Comparison of ENCODE assay signal across 8 mouse cellular contexts in the genomic region with DNA sequence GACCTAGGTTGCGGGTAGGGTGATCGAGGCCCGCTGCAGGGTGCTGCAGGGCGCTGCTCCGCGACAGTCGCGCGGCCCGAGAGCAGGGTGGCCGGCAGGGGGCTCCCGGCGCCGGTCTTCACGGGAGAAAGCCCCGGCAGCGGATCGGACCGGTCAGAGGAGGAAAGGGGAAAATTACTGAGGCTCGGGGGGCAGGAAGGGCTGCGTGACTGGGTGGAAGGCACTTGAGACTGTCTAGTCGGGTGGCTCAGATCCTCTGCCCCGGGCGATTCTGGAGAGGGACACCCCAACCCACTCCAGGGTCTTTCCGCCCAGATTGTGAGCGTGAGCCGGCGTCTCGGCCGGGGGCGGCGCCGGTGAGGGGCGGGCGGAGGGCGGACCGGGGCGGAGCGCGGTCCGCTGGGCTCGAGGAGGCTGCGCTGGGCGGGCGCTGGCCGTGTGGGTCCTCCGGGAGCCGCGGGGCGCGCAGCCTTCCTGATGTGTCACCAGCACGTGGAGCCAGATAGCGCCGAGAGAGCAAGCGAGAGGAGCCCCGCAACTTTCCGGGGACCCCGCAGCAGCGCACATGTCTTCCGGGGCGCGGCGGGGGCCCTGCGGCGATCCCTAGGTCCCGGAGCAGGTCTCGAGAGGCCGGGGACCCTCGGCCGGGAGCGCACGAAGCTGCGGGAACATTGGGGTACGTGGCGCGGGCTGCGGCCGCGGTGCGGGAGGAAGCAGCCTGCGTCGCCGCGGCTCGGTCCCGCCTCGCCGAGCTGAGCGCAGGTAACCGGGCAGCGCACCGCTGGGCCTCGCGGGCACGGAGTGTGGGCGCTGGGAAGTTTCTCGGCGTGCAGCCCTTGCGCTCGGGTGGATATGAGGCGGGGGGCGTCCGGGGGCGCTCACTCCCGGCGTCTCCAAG.
DNase-seq lines count a peak whose midpoint lies in the region; ATAC-seq lines count a peak whose summit lies in the region.

No protein-coding gene starts in this region.

- no peaks in the 10 kb centered on the region for H3K36me3 ChIP-seq in hindbrain, embryonic 13.5 days

- peak overlapping the region; percentile 64 for H3K4me3 ChIP-seq in hindbrain, embryonic 13.5 days

- WGBS in hindbrain, embryonic 13.5 days, result under 1% methylated on average over 85 of the region's 106 CpGs

- H3K4me2 ChIP-seq in hindbrain, embryonic 13.5 days, result peak overlapping the region; percentile 99

- no peaks in the 10 kb centered on the region for H3K9me3 ChIP-seq in hindbrain, embryonic 13.5 days

- H3K27ac ChIP-seq in hindbrain, embryonic 13.5 days, result peak overlapping the region; percentile 40; the same call in 1 of the 2 replicates

- ATAC-seq in hindbrain, embryonic 13.5 days (ENCODE audit: low FRiP score), result peak; percentile 75

- DNase-seq in MN1 (ENCODE audit: low spot score), result peak; percentile 74
- peak; percentile 66 to 80 for DNase-seq in cerebellum, adult 18-20 months
- DNase-seq in frontal cortex, postnatal 25 days (ENCODE audit: low spot score in 2 of 2), result peak; percentile 62 to 63
- peak; percentile 81 to 82 for DNase-seq in layer of hippocampus, postnatal 36 days
- DNase-seq in lung, postnatal 4 days, result peak; percentile 92 to 93
- peak; percentile 62 for DNase-seq in retina, postnatal 7 days (ENCODE audit: low read depth, low spot score)
- peak; percentile 84 for DNase-seq in urinary bladder, adult 2 months (ENCODE audit: low spot score)

- H3K9ac ChIP-seq in hindbrain, embryonic 13.5 days, result peak overlapping the region; percentile 76

- peaks cover 25% of the 10 kb centered on the region for H3K4me1 ChIP-seq in hindbrain, embryonic 13.5 days (replicated peaks)

- peaks cover 61% of the 10 kb centered on the region for H3K27me3 ChIP-seq in hindbrain, embryonic 13.5 days

Comparison
In these comparisons a context has a peak if more than half of its experiments do, and no peak if none do; other contexts are left out.
1. Peak in every context shown above with its lines: DNase-seq, ATAC-seq, H3K4me3 ChIP-seq and H3K27ac ChIP-seq.